Mouse (Mus musculus) stomach, postnatal 0 days (tissue): ENCODE data around the gene Mcl1.

ENCODE experiments used
- CTCF ChIP-seq: IDR thresholded peaks from 2 replicates; pipeline ENCODE4 v1.5.1; 2016; ENCODE audit warnings: antibody characterized with exemption, low read depth, mild to moderate bottlenecking, moderate library complexity
- EP300 ChIP-seq: optimal IDR thresholded peaks from 2 replicates; pipeline ENCODE3; 2016; ENCODE audit warnings: antibody characterized with exemption

DNA sequence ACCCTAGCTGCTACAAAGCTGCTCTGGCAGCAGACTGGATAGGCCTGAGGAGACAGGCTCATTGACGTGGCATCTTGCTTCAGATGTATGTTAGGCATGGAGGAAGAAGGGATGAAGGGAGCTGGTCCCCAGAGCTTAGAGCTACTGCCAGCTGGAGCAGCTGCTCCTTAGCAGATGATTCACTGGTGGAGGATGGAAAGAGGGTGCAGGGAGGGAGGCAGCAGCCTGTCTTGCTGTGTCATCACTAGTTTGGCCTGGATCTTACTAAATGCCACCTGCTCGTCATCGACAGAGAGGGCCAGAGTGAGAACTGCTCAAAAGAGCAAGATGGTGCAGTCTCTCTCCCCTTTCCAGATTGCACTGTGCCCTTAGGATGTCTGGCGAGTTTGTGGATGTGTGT lies 28.8 kb upstream of the Mcl1 start:
- no peak for TF ChIP-seq CTCF
- TF ChIP-seq EP300: no peak
